Mouse (Mus musculus) heart, embryonic 16.5 days (tissue): Measurements from ENCODE around the gene Ldlrad2. TPM values are rescaled to one million over a fixed set of nuclear protein-coding genes. Genes with fewer than 3 reads are reported as not detected.

Source experiments
- ATAC-seq: fragments of 200-750 bp; cut with Nextera tagmentation; replicated peaks from 2 replicates; pipeline ENCODE4 v1.8.0; 2017; ENCODE audit warnings: moderate number of reproducible peaks; ENCODE audit not compliant: insufficient read depth, low FRiP score; ENCODE audit errors: extremely low read depth
- H3K27ac ChIP-seq: fragments of 300-500 bp; sonication (generic); 2 replicates; pipeline ENCODE4 v1.5.1; 2014; ENCODE audit warnings: mild to moderate bottlenecking, low read length, control low read depth, moderate library complexity
- H3K27me3 ChIP-seq: fragments of 300-500 bp; sonication (generic); 2 replicates; pipeline ENCODE4 v1.6.1; 2014; ENCODE audit warnings: low read length, mixed read lengths; ENCODE audit not compliant: control insufficient read depth, insufficient read depth
- H3K36me3 ChIP-seq: fragments of 300-500 bp; sonication (generic); 2 replicates; pipeline ENCODE4 v1.6.1; 2014; ENCODE audit not compliant: control insufficient read depth, insufficient read depth
- H3K4me1 ChIP-seq: fragments of 300-500 bp; sonication (generic); 2 replicates; pipeline ENCODE4 v1.6.1; 2014; ENCODE audit warnings: low read length, mixed read lengths; ENCODE audit not compliant: control insufficient read depth, insufficient read depth
- H3K4me2 ChIP-seq: fragments of 300-500 bp; sonication (generic); 2 replicates; pipeline ENCODE4 v1.6.1; 2014; ENCODE audit warnings: low read depth, mild to moderate bottlenecking, control low read depth, low read length
- H3K4me3 ChIP-seq: fragments of 300-500 bp; sonication (generic); 2 replicates; pipeline ENCODE4 v1.5.1; 2014; ENCODE audit warnings: mild to moderate bottlenecking, control low read depth, low read length
- H3K9ac ChIP-seq: fragments of 300-500 bp; sonication (generic); 2 replicates; pipeline ENCODE4 v1.6.1; 2014; ENCODE audit warnings: low read length, control low read depth
- H3K9me3 ChIP-seq: fragments of 300-500 bp; sonication (generic); replicated peaks from 2 replicates; pipeline ENCODE4 v1.6.1; 2016; ENCODE audit warnings: low read length; ENCODE audit not compliant: control insufficient read depth
- WGBS: fragments of 180-500 bp; shearing (Covaris S2); extraction: QIAGEN DNeasy Blood & Tissue Kit; methylation state at CpG from one replicate; pipeline ENCODE4 v1.1.7; 2014; 5-methylcytosine and 5-hydroxymethylcytosine counted together
- microRNA-seq: library from miRNA; unstranded; fragments of <30 nt; microRNA quantifications from one replicate; pipeline ENCODE4, GENCODE M21; 2017
- polyA plus RNA-seq: library from polyadenylated mRNA; unstranded; fragments of >200 nt; fragmentation: Nextera tagmentation; extraction: Ambion mirVana; gene quantifications from 2 replicates; pipeline ENCODE4 v1.2.1, GENCODE M21; 2015

The Ldlrad2 gene
- polyA plus RNA-seq, 1 experiment from 2014 or later, result not detected

DNA sequence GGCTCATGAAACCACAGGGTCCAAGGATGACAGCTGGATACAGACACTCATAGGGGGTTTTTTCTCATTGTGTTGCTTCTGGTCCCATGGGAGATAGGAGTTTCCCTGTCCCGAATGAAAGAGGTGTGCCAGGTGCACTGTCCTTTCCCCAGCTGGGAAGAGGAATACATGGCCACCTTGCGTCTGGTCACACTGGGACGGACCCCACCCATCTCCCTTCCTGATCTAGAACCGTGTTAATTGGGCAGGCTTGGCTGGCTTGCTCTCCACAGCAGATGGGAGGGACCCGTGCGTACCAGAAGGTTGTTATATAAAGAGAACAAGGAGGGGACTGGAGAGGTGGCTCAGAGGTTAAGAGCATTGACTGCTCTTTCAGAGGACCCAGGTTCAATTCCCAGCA is 46.5 kb downstream of the Ldlrad2 start:
- Histone ChIP-seq H3K4me3 (no peak overlapping the region), H3K4me1 (no peaks in the 10 kb centered on the region), H3K9me3 (no peaks in the 10 kb centered on the region), H3K4me2 (no peak overlapping the region), H3K9ac (no peak overlapping the region), H3K27me3 (no peaks in the 10 kb centered on the region), H3K36me3 (peaks cover 63% of the 10 kb centered on the region), H3K27ac (no peak overlapping the region)
- no peak for ATAC-seq
- 80% methylated on average over 6 of the region's 6 CpGs for WGBS

GRCm38 (mm10) chr4:137527368-137527767 is 47.0 kb downstream of the Ldlrad2 start:
- no peak for ATAC-seq
- no peaks in the 10 kb centered on the region for H3K27me3 ChIP-seq
- H3K36me3 ChIP-seq, result peaks cover 68% of the 10 kb centered on the region
- H3K4me1 ChIP-seq, result no peaks in the 10 kb centered on the region
- no peaks in the 10 kb centered on the region for H3K9me3 ChIP-seq
- H3K9ac ChIP-seq, result no peak overlapping the region
- WGBS, result 76% methylated on average over 4 of the region's 4 CpGs
- H3K27ac ChIP-seq, result no peak overlapping the region
- no peak overlapping the region for H3K4me3 ChIP-seq
- H3K4me2 ChIP-seq, result no peak overlapping the region

GRCm38 (mm10) chr4:137525426-137525825 is 48.9 kb downstream of the Ldlrad2 start:
- Histone ChIP-seq H3K27me3 (no peaks in the 10 kb centered on the region), H3K9me3 (no peaks in the 10 kb centered on the region), H3K9ac (no peak overlapping the region), H3K4me2 (no peak overlapping the region), H3K4me1 (no peaks in the 10 kb centered on the region), H3K27ac (no peak overlapping the region), H3K4me3 (no peak overlapping the region), H3K36me3 (peaks cover 67% of the 10 kb centered on the region)
- 85% methylated on average over 1 of the region's 1 CpGs for WGBS
- ATAC-seq, result no peak

Small RNA genes lying within 50 kb of the gene (microRNA-seq; reads per million reads assigned to microRNA genes)
- 7.7 reads per million, percentile 24 among the genes with 10 or more reads in this experiment for gene Mir7018

Other genes with a start within 250 kb of the Ldlrad2 start
- gene Cdc42, start 216.8 kb downstream of the Ldlrad2 start, polyA plus RNA-seq, result 497 and 514 TPM in 2 replicates
- gene Cela3a, start 164.8 kb downstream of the Ldlrad2 start, polyA plus RNA-seq, result not detected in 2 replicates
- 0.35 TPM in 1 of 2 replicates, not detected in the other for gene Cela3b, start 144.0 kb downstream of the Ldlrad2 start, polyA plus RNA-seq
- not detected in 2 replicates for gene 1700013G24Rik, start 121.3 kb downstream of the Ldlrad2 start, polyA plus RNA-seq
- gene Hspg2, start 105.8 kb downstream of the Ldlrad2 start, polyA plus RNA-seq, result 52.0 and 56.3 TPM in 2 replicates
- gene Usp48, start 19.2 kb upstream of the Ldlrad2 start, polyA plus RNA-seq, result 32.5 and 34.8 TPM in 2 replicates
- 9.7 and 9.8 TPM in 2 replicates for gene Rap1gap, start 90.2 kb upstream of the Ldlrad2 start, polyA plus RNA-seq
- 3.6 TPM in 2 replicates for gene Alpl, start 221.8 kb upstream of the Ldlrad2 start, polyA plus RNA-seq